36 mouse cellular contexts compared by ENCODE assay signal in genomic region chr5:140445345-140445744, GRCm38 (mm10). TPM values are rescaled to one million over a fixed set of nuclear protein-coding genes. Genes with fewer than 3 reads are reported as not detected.
DNase-seq lines count a peak whose midpoint lies in the region; ATAC-seq and TF ChIP-seq lines count a peak whose summit lies in the region.
"Had no signal": no experiment of that assay in that cellular context is flagged by ENCODE, and none has a peak within 500 bp of the region (broad histone marks: within the 10 kb centered on the region; RNA-seq: fewer than 3 reads in every experiment).

Gene Gm4869 (plus strand): TSS chr5:140445645.

- no peak within 1 kb of the TSS for H3K9ac ChIP-seq in heart, embryonic 12.5 days
- H3K9ac ChIP-seq in heart, postnatal 0 days (replicated peaks; ENCODE audit: low read depth, low read length): no peak within 1 kb of the TSS
- no peak within 1 kb of the TSS for H3K9ac ChIP-seq in ES-E14 (ENCODE audit: insufficient read depth, low read depth, low read length, poor library complexity, severe bottlenecking)
- H3K9ac ChIP-seq: embryonic facial prominence, embryonic 15.5 days; forebrain, embryonic 13.5 days; hindbrain, embryonic 14.5 days; neural tube, embryonic 12.5 days had no signal

- no peak within 1 kb of the TSS for H3K4me3 ChIP-seq in heart, embryonic 12.5 days
- H3K4me3 ChIP-seq in heart, postnatal 0 days (ENCODE audit: low read depth, low read length): no peak within 1 kb of the TSS
- no peak within 1 kb of the TSS for H3K4me3 ChIP-seq in ES-E14 (ENCODE audit: insufficient read depth in 1 of 2, low read depth in 1 of 2, low read length in 2 of 2, poor library complexity in 1 of 2, severe bottlenecking in 1 of 2)
- H3K4me3 ChIP-seq: embryonic facial prominence, embryonic 10.5 days; embryonic facial prominence, embryonic 15.5 days; forebrain, embryonic 13.5 days; neural tube, embryonic 12.5 days had no signal

- no peaks in the 10 kb centered on the region for H3K9me3 ChIP-seq in heart, embryonic 12.5 days (replicated peaks)
- H3K9me3 ChIP-seq in heart, postnatal 0 days (replicated peaks; ENCODE audit: control insufficient read depth, low read length): no peaks in the 10 kb centered on the region
- no peaks in the 10 kb centered on the region for H3K9me3 ChIP-seq in ES-E14 (ENCODE audit: control insufficient read depth, insufficient read depth, low read depth, low read length)
- H3K9me3 ChIP-seq: embryonic facial prominence, embryonic 10.5 days; embryonic facial prominence, embryonic 15.5 days; forebrain, embryonic 13.5 days; G1E; neural tube, embryonic 12.5 days had no signal

- in situ Hi-C loops in ES-E14 (cut with MboI; ENCODE audit: low sequenced_read_pairs in 2 of 2, unreplicated experiment in 2 of 2): no loop called here

- peaks cover 55% of the 10 kb centered on the region for H3K36me3 ChIP-seq in heart, embryonic 12.5 days
- H3K36me3 ChIP-seq in heart, postnatal 0 days (replicated peaks; ENCODE audit: control insufficient read depth, insufficient read depth, low read length): peaks cover 42% of the 10 kb centered on the region
- H3K36me3 ChIP-seq in ES-E14 (ENCODE audit: control insufficient read depth, insufficient read depth, low read length, poor library complexity, severe bottlenecking): peaks cover 47% of the 10 kb centered on the region

- ATAC-seq in heart, embryonic 12.5 days (ENCODE audit: insufficient number of reproducible peaks, low FRiP score): no peak
- ATAC-seq in heart, postnatal 0 days (ENCODE audit: insufficient read depth, low read depth): no peak
- ATAC-seq in megakaryocyte-erythroid progenitor cell, adult 5-6 weeks (replicated peaks; ENCODE audit: low FRiP score, low TSS enrichment, poor library complexity, severe bottlenecking): 0 out of 2 replicates have a peak, but pooled peaks have one; percentile 19
- ATAC-seq: forebrain, embryonic 13.5 days; intestine, postnatal 0 days; midbrain, embryonic 16.5 days; Patski had no signal

- H3K4me2 ChIP-seq in heart, embryonic 12.5 days: no peak within 1 kb of the TSS
- H3K4me2 ChIP-seq in heart, postnatal 0 days (ENCODE audit: low read depth, low read length): no peak within 1 kb of the TSS
- H3K4me2 ChIP-seq: embryonic facial prominence, embryonic 15.5 days; forebrain, embryonic 13.5 days; hindbrain, embryonic 14.5 days; midbrain, embryonic 11.5 days; neural tube, embryonic 12.5 days had no signal

- no peak for TF ChIP-seq EP300 in heart, postnatal 0 days (IDR thresholded peaks at IDR 0.05; ENCODE audit: low read depth)

- 77% methylated on average over 5 of the region's 5 CpGs for WGBS in heart, embryonic 12.5 days
- WGBS in heart, postnatal 0 days: 89% methylated on average over 5 of the region's 5 CpGs

- H3K27me3 ChIP-seq in heart, embryonic 12.5 days (replicated peaks): no peaks in the 10 kb centered on the region
- H3K27me3 ChIP-seq in heart, postnatal 0 days (ENCODE audit: control insufficient read depth, insufficient read depth, low read length): no peaks in the 10 kb centered on the region
- H3K27me3 ChIP-seq: embryonic facial prominence, embryonic 15.5 days; forebrain, embryonic 13.5 days; neural tube, embryonic 12.5 days; Patski had no signal

- no peak for DNase-seq in heart, adult 18-20 months
- DNase-seq in heart, postnatal 0 days (ENCODE audit: low spot score): no peak
- no peak for DNase-seq in heart, adult 9 months (ENCODE audit: low spot score in 2 of 2)
- DNase-seq in ES-E14 (ENCODE audit: low read depth, low spot score): no peak
- DNase-seq in left cerebral cortex, postnatal 14 days (ENCODE audit: low spot score in 2 of 2): no peak
- DNase-seq: adrenal gland, postnatal 10 days; B cell, adult 2 months; cerebellum, adult 8-10 months; cerebellum, postnatal 25 days; gastrocnemius, postnatal 25 days; kidney, adult 9 months; kidney, postnatal 10 days; layer of hippocampus, adult 9-11 months; liver; lung, adult 18-20 months; lung, postnatal 10 days; right cerebral cortex, adult 18-20 months; spleen, adult 18-20 months; thymus, adult 18-20 months; thymus, postnatal 36 days had no signal

- TF ChIP-seq CTCF in heart, postnatal 0 days (IDR thresholded peaks at IDR 0.05; ENCODE audit: low read depth): no peak

- peak within 1 kb of the TSS; percentile 44 for H3K27ac ChIP-seq in heart, embryonic 12.5 days (ENCODE audit: poor library complexity, severe bottlenecking)
- H3K27ac ChIP-seq in heart, postnatal 0 days (ENCODE audit: low read depth): 0 out of 2 replicates have a peak within 1 kb of the TSS, but pooled peaks have one; percentile 5
- peak within 1 kb of the TSS; percentile 44; the same call in 1 of the 2 replicates for H3K27ac ChIP-seq in ES-E14 (ENCODE audit: insufficient read depth, low read depth, low read length, poor library complexity, severe bottlenecking)
- H3K27ac ChIP-seq: embryonic facial prominence, embryonic 10.5 days; embryonic facial prominence, embryonic 15.5 days; forebrain, embryonic 13.5 days; hindbrain, embryonic 14.5 days; neural tube, embryonic 12.5 days had no signal

- peaks cover 28% of the 10 kb centered on the region for H3K4me1 ChIP-seq in heart, embryonic 12.5 days (replicated peaks)
- H3K4me1 ChIP-seq in heart, postnatal 0 days (ENCODE audit: control insufficient read depth, insufficient read depth): no peaks in the 10 kb centered on the region
- H3K4me1 ChIP-seq in ES-E14 (ENCODE audit: control insufficient read depth in 2 of 2, insufficient read depth in 2 of 2, low read length in 2 of 2, poor library complexity in 1 of 2): peaks cover 0 to 2% of the 10 kb centered on the region in 2 experiments; a peak in 1 of 4 replicates
- H3K4me1 ChIP-seq: embryonic facial prominence, embryonic 10.5 days; embryonic facial prominence, embryonic 15.5 days; forebrain, embryonic 13.5 days; neural tube, embryonic 12.5 days had no signal

- intact Hi-C loops in left cerebral cortex, postnatal 14 days (cut with DNase I): no loop called here

TF ChIP-seq in ES-E14, 5 proteins besides CTCF, POLR2A, EP300 and RAD21:
- TF ChIP-seq CHD2 (IDR thresholded peaks at IDR 0.05; ENCODE audit: low read depth, low read length): no peak
- TF ChIP-seq ZNF384 (IDR thresholded peaks at IDR 0.05; ENCODE audit: low read depth, low read length): no peak
- TF ChIP-seq HCFC1 (IDR thresholded peaks at IDR 0.05; ENCODE audit: borderline replicate concordance, insufficient read depth, low read length): no peak
- no peak for TF ChIP-seq MAFK (IDR thresholded peaks at IDR 0.05; ENCODE audit: insufficient read depth, low read depth, low read length)
- TF ChIP-seq ZC3H11A (IDR thresholded peaks at IDR 0.05; ENCODE audit: borderline replicate concordance, low read depth, low read length): no peak
TF ChIP-seq in ES-E14: peak in this region for 0.

RNA-seq across cellular contexts. Expression of gene Gm4869, which starts in this region (rescaled TPM):
- polyA plus RNA-seq in heart, embryonic 12.5 days (2016; fragmentation: Nextera tagmentation; extraction: Ambion mirVana): 0.06 TPM in 1 of 2 replicates, not detected in the other
- total RNA-seq in heart, adult 18-20 months (2021): not detected
- not detected in 2 replicates for total RNA-seq in heart, postnatal 0 days (2014; rRNA removed; ENCODE audit: low replicate concordance)
- not detected in 2 replicates for polyA plus RNA-seq in heart, postnatal 0 days (2015; fragmentation: Nextera tagmentation; extraction: Ambion mirVana)
- total RNA-seq in ES-E14 (2012; rRNA removed): 0.05 and 0.13 TPM in 2 replicates
- not detected in 2 replicates for total RNA-seq in megakaryocyte-erythroid progenitor cell, adult 5-6 weeks (2014; fragmentation: Nextera tagmentation)
- not detected in 2 replicates for total RNA-seq in megakaryocyte-erythroid progenitor cell, adult 5-6 weeks (2017)
- total RNA-seq in left cerebral cortex, postnatal 14 days (2021): not detected
- total RNA-seq: G1E; gastrocnemius, postnatal 25 days; hematopoietic stem cell, adult 5-6 weeks; left cerebral cortex, postnatal 10 days had no signal
- polyA plus RNA-seq: embryonic facial prominence, embryonic 10.5 days; forebrain, embryonic 13.5 days; G1E; hindbrain, embryonic 14.5 days; limb, embryonic 11.5 days; midbrain, embryonic 11.5 days; midbrain, embryonic 16.5 days; Patski; stomach, embryonic 16.5 days had no signal

Comparison
In these comparisons a context has a peak if more than half of its experiments do, and no peak if none do; other contexts are left out.
1. Peak in ATAC-seq in megakaryocyte-erythroid progenitor cell, adult 5-6 weeks; RNA of the gene not detected or under 1 TPM.